Mouse (Mus musculus) MEL (cell line): ENCODE data around the gene Myt1l. TPM values are rescaled to one million over a fixed set of nuclear protein-coding genes. Genes with fewer than 3 reads are reported as not detected.

Experiments
- DNase-seq: peaks from one replicate; pipeline ENCODE4 v3.0.0; 2011; ENCODE audit warnings: low read depth, low spot score
- H3K27ac ChIP-seq: 2 replicates; pipeline ENCODE4 v1.5.1; 2012; ENCODE audit warnings: low read depth, mild to moderate bottlenecking, control low read depth, low read length, moderate library complexity; ENCODE audit not compliant: control insufficient read depth
- H3K27me3 ChIP-seq, 2 experiments: fragments of 150-350 bp in 1 of 2; sonication (generic) in 1 of 2; 2 replicates each; pipeline ENCODE4 v1.6.1; 2012; ENCODE audit warnings: low read length in 2 of 2, mild to moderate bottlenecking in 2 of 2, improper control_type of control experiment in 1 of 2, moderate library complexity in 1 of 2; ENCODE audit not compliant: insufficient read depth in 2 of 2, control insufficient read depth in 1 of 2
- H3K36me3 ChIP-seq, 2 experiments: 2 replicates each; pipeline ENCODE4 v1.6.1; 2012 to 2014; ENCODE audit warnings: low read length in 2 of 2, improper control_type of control experiment in 1 of 2, inconsistent platforms in 1 of 2, mild to moderate bottlenecking in 1 of 2; ENCODE audit not compliant: insufficient read depth in 2 of 2, control insufficient read depth in 1 of 2
- H3K4me1 ChIP-seq, 2 experiments: fragments of 150-350 bp in 1 of 2; sonication (generic) in 1 of 2; 2 replicates each; pipeline ENCODE4 v1.6.1; 2012; ENCODE audit warnings: low read length in 2 of 2, improper control_type of control experiment in 1 of 2, mild to moderate bottlenecking in 1 of 2; ENCODE audit not compliant: insufficient read depth in 2 of 2, control insufficient read depth in 1 of 2
- H3K4me3 ChIP-seq, 2 experiments: fragments of 150-350 bp in 1 of 2; sonication (generic) in 1 of 2; 2 replicates each; pipeline ENCODE4 v1.5.1; 2012; ENCODE audit warnings: low read depth in 2 of 2, low read length in 2 of 2, mild to moderate bottlenecking in 2 of 2, moderate library complexity in 2 of 2, control low read depth in 1 of 2, improper control_type of control experiment in 1 of 2; ENCODE audit not compliant: control insufficient read depth in 1 of 2, insufficient read depth in 1 of 2
- H3K79me2 ChIP-seq: 2 replicates; pipeline ENCODE4 v1.6.1; 2012; ENCODE audit warnings: mild to moderate bottlenecking, low read length, moderate library complexity; ENCODE audit not compliant: control insufficient read depth, poor library complexity, insufficient read depth
- H3K9ac ChIP-seq: 2 replicates; pipeline ENCODE4 v1.6.1; 2012; ENCODE audit warnings: low read depth, mild to moderate bottlenecking, control low read depth, low read length, moderate library complexity; ENCODE audit not compliant: control insufficient read depth, poor library complexity, severe bottlenecking
- H3K9me3 ChIP-seq: fragments of 150-350 bp; sonication (generic); replicated peaks from 2 replicates; pipeline ENCODE4 v1.6.1; 2012; ENCODE audit warnings: mild to moderate bottlenecking, low read length, improper control_type of control experiment, moderate library complexity; ENCODE audit not compliant: insufficient read depth
- CHD1 ChIP-seq: IDR thresholded peaks from 2 replicates; pipeline ENCODE4 v1.6.1; 2012; ENCODE audit warnings: low read depth, mild to moderate bottlenecking, inconsistent platforms, low read length, improper control_type of control experiment
- CTCF ChIP-seq, 3 experiments: IDR thresholded peaks in 2 of 3; conservative IDR thresholded peaks in 1 of 3; 2 replicates each; pipeline ENCODE4 v1.5.1; 2011 to 2012; ENCODE audit warnings: low read length in 3 of 3, low read depth in 2 of 3, mild to moderate bottlenecking in 2 of 3, improper control_type of control experiment in 1 of 3, inconsistent platforms in 1 of 3, mixed read lengths in 1 of 3, moderate library complexity in 1 of 3; ENCODE audit not compliant: control insufficient read depth in 1 of 3, insufficient read depth in 1 of 3, poor library complexity in 1 of 3, severe bottlenecking in 1 of 3
- GATA1 ChIP-seq: IDR thresholded peaks from 2 replicates; pipeline ENCODE4 v1.6.1; 2011; ENCODE audit warnings: low read depth, low read length, improper control_type of control experiment
- KAT2A ChIP-seq: conservative IDR thresholded peaks from 2 replicates; pipeline ENCODE4 v1.6.1; 2012; ENCODE audit warnings: low read depth, low read length, improper control_type of control experiment, inconsistent platforms
- MAFK ChIP-seq: IDR thresholded peaks from 2 replicates; pipeline ENCODE4 v1.6.1; 2011; ENCODE audit warnings: low read depth, mild to moderate bottlenecking, low read length, improper control_type of control experiment, borderline replicate concordance
- MAX ChIP-seq: IDR thresholded peaks from 2 replicates; pipeline ENCODE4 v1.6.1; 2011; ENCODE audit warnings: low read length, improper control_type of control experiment
- MYC ChIP-seq: IDR thresholded peaks from 2 replicates; pipeline ENCODE4 v1.6.1; 2011; ENCODE audit warnings: low read depth, mild to moderate bottlenecking, low read length, improper control_type of control experiment, moderate library complexity
- NELFE ChIP-seq: IDR thresholded peaks from 2 replicates; pipeline ENCODE4 v1.6.1; 2011; ENCODE audit warnings: low read depth, low read length, improper control_type of control experiment
- NRF1 ChIP-seq: IDR thresholded peaks from 2 replicates; pipeline ENCODE4 v1.6.1; 2014; ENCODE audit warnings: low read depth, mild to moderate bottlenecking, inconsistent platforms, low read length, improper control_type of control experiment, moderate library complexity; ENCODE audit not compliant: poor library complexity, insufficient read depth, severe bottlenecking
- POLR2AphosphoS2 ChIP-seq: IDR thresholded peaks from 2 replicates; pipeline ENCODE4 v1.6.1; 2011; ENCODE audit warnings: low read length, improper control_type of control experiment
- POLR2AphosphoS5 ChIP-seq: IDR thresholded peaks from 2 replicates; pipeline ENCODE4 v1.6.1; 2012; ENCODE audit warnings: low read depth, borderline replicate concordance, mild to moderate bottlenecking, inconsistent platforms, low read length, moderate library complexity, mixed read lengths
- RAD21 ChIP-seq: IDR thresholded peaks from 2 replicates; pipeline ENCODE4 v1.6.1; 2011; ENCODE audit warnings: mild to moderate bottlenecking, low read depth, low read length, improper control_type of control experiment
- SIN3A ChIP-seq: IDR thresholded peaks from 2 replicates; pipeline ENCODE4 v1.6.1; 2012; ENCODE audit warnings: low read length, improper control_type of control experiment, inconsistent platforms
- SMC3 ChIP-seq: IDR thresholded peaks from 2 replicates; pipeline ENCODE4 v1.6.1; 2011; ENCODE audit warnings: low read depth, low read length, improper control_type of control experiment
- TBP ChIP-seq: IDR thresholded peaks from 2 replicates; pipeline ENCODE4 v1.8.0; 2011; ENCODE audit warnings: low read depth, low read length, improper control_type of control experiment
- TCF12 ChIP-seq: IDR thresholded peaks from 2 replicates; pipeline ENCODE4 v1.6.1; 2014; ENCODE audit warnings: low read depth, mild to moderate bottlenecking, inconsistent platforms, low read length, improper control_type of control experiment, moderate library complexity
- ZKSCAN1 ChIP-seq: IDR thresholded peaks from 2 replicates; pipeline ENCODE4 v1.6.1; 2012; ENCODE audit warnings: low read depth, mild to moderate bottlenecking, inconsistent platforms, low read length, improper control_type of control experiment, moderate library complexity
- polyA plus RNA-seq, 2 experiments: library from polyadenylated mRNA; stranded (reverse) in 1 of 2; unstranded in 1 of 2; fragments of >175 nt in 1 of 2; fragments of >200 nt in 1 of 2; gene quantifications; 2 replicates each; pipeline versions ENCODE4 v1.2.1 to v1.2.4; 2012; ENCODE audit warnings: low replicate concordance in 2 of 2, low read depth in 1 of 2; ENCODE audit not compliant: insufficient read length in 2 of 2, insufficient read depth in 1 of 2, missing spikeins in 1 of 2
- total RNA-seq: library from RNA; depleted of rRNA; stranded (reverse); fragments of 300-350 nt; gene quantifications from 2 replicates; pipeline ENCODE4 v1.2.3, GENCODE M21; 2012

Myt1l gene
- total and polyA plus RNA-seq, 3 experiments = not detected

DNA sequence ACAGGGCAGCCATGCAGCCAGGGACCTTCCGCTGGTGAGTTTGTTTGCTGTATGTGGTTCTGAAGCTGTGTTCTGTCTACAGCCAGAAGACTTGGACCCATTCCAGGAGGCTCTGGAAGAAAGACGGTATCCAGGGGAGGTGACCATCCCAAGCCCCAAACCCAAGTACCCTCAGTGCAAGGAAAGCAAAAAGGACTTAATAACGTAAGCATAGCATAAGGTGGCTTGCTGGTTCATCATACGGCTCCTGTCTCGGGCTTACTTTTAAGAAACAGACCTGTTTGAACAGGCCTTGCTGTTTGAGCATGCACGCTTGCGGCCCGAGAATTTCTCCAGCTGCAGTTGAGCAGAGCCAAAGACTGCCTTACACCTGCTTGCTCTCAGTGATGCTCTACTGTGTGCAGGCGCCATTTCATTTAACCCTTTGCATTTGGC lies 326.0 kb downstream of the Myt1l start:
- no peaks in the 10 kb centered on the region for H3K27me3 ChIP-seq
- no peak for TF ChIP-seq SIN3A
- no peak for TF ChIP-seq CHD1
- no peak for TF ChIP-seq TCF12
- no peak for TF ChIP-seq MAFK
- H3K79me2 ChIP-seq = no peaks in the 10 kb centered on the region
- no peaks in the 10 kb centered on the region for H3K4me1 ChIP-seq
- H3K9me3 ChIP-seq = no peaks in the 10 kb centered on the region
- H3K9ac ChIP-seq = no peak overlapping the region
- no peaks in the 10 kb centered on the region for H3K36me3 ChIP-seq
- no peak for DNase-seq
- no peak overlapping the region for H3K4me3 ChIP-seq
- no peak overlapping the region for H3K27ac ChIP-seq

DNA sequence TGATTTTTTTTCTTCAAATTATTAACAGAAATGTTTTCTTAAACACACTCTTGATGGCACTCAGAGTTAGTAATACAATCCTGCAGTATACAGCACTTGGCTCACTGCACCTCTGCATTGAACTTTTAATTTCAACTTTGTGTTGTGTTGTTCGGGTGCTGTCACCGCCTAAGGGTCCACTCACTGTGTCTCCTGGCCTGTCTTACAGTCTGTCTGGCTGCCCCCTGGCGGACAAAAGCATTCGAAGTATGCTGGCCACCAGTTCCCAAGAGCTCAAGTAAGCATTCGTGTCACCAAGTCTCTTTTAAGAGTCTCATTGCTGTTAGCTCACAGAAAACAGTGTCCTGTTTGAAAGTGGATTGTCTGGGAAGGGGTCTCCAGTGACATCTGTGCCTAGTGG lies 326.8 kb downstream of the Myt1l start:
- no peaks in the 10 kb centered on the region for H3K9me3 ChIP-seq
- no peak overlapping the region for H3K9ac ChIP-seq
- H3K4me3 ChIP-seq = no peak overlapping the region
- no peaks in the 10 kb centered on the region for H3K27me3 ChIP-seq
- no peaks in the 10 kb centered on the region for H3K4me1 ChIP-seq
- H3K79me2 ChIP-seq = no peaks in the 10 kb centered on the region
- TF ChIP-seq SMC3 (peak; percentile 68), CTCF (IDR thresholded peaks at IDR 0.05 in 2 of 3, conservative IDR thresholded peaks at IDR 0.05 in 1 of 3; ENCODE audit: control insufficient read depth in 1 of 3, insufficient read depth in 1 of 3, low read depth in 2 of 3, low read length in 3 of 3, poor library complexity in 1 of 3, severe bottlenecking in 1 of 3) (peak in 2 of 3 experiments; percentile 52 to 58; a peak in 4 of 6 replicates), NELFE (no peak), RAD21 (peak; percentile 34)
- H3K27ac ChIP-seq = no peak overlapping the region
- no peaks in the 10 kb centered on the region for H3K36me3 ChIP-seq
- peak; percentile 42 for DNase-seq

- no peak overlapping the region for H3K9ac ChIP-seq
- no peaks in the 10 kb centered on the region for H3K9me3 ChIP-seq
- no peaks in the 10 kb centered on the region for H3K79me2 ChIP-seq
- no peak overlapping the region for H3K27ac ChIP-seq
- H3K4me3 ChIP-seq = no peak overlapping the region
- no peaks in the 10 kb centered on the region for H3K27me3 ChIP-seq
- no peak for TF ChIP-seq KAT2A
- no peaks in the 10 kb centered on the region for H3K4me1 ChIP-seq
- H3K36me3 ChIP-seq = no peaks in the 10 kb centered on the region
- no peak for DNase-seq
Observed at GRCm38 (mm10) chr12:29860986-29861385, 332.8 kb downstream of the Myt1l start.

DNA sequence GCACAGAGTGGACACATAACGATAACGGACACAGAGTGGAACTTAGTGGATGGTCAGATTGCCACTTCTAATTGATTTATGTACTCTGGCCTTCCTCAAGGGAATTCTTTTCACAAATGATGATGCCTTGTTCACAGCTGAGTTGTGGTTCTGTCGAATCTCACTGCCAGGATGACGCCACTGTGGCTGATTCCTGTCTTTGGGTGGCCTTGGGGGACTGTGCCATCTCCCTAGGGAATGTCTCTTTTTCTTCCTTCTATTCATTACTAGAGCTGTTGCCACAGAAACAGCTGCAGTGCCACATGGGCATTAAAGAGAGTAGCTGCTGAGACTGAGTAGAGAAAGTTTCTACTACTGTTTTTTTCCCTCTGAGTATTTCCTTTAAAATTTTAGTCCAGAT lies 340.1 kb downstream of the Myt1l start:
- no peaks in the 10 kb centered on the region for H3K4me1 ChIP-seq
- H3K9me3 ChIP-seq = no peaks in the 10 kb centered on the region
- no peaks in the 10 kb centered on the region for H3K27me3 ChIP-seq
- H3K4me3 ChIP-seq = no peak overlapping the region
- DNase-seq = no peak
- H3K9ac ChIP-seq = no peak overlapping the region
- TF ChIP-seq POLR2AphosphoS5 (no peak), NRF1 (no peak), MYC (no peak), POLR2AphosphoS2 (no peak), MAX (no peak), KAT2A (no peak), ZKSCAN1 (no peak), TBP (no peak), GATA1 (no peak)
- no peaks in the 10 kb centered on the region for H3K79me2 ChIP-seq
- H3K27ac ChIP-seq = no peak overlapping the region
- H3K36me3 ChIP-seq = no peaks in the 10 kb centered on the region
